Mouse (Mus musculus) heart, postnatal 0 days (tissue): Measurements from ENCODE around the gene Gprc5b. TPM values are rescaled to one million over a fixed set of nuclear protein-coding genes. Genes with fewer than 3 reads are reported as not detected.

Experiments used
- ATAC-seq: fragments of 200-750 bp; cut with Nextera tagmentation; 2 replicates; pipeline ENCODE4 v1.8.0; 2017; ENCODE audit warnings: low read depth, moderate number of reproducible peaks, moderate library complexity; ENCODE audit not compliant: insufficient read depth
- DNase-seq: peaks from one replicate; pipeline ENCODE4 v3.0.0-alpha.2; 2016; ENCODE audit warnings: low spot score
- H3K27ac ChIP-seq: fragments of 300-500 bp; sonication (generic); 2 replicates; pipeline ENCODE4 v1.5.1; 2014; ENCODE audit warnings: low read depth, mild to moderate bottlenecking
- H3K27me3 ChIP-seq: fragments of 300-500 bp; sonication (generic); 2 replicates; pipeline ENCODE4 v1.6.1; 2014; ENCODE audit warnings: low read length, mixed read lengths; ENCODE audit not compliant: control insufficient read depth, insufficient read depth
- H3K36me3 ChIP-seq: fragments of 300-500 bp; sonication (generic); replicated peaks from 2 replicates; pipeline ENCODE4 v1.6.1; 2014; ENCODE audit warnings: low read length, mixed read lengths; ENCODE audit not compliant: control insufficient read depth, insufficient read depth
- H3K4me1 ChIP-seq: fragments of 300-500 bp; sonication (generic); 2 replicates; pipeline ENCODE4 v1.6.1; 2014; ENCODE audit warnings: antibody characterized with exemption; ENCODE audit not compliant: control insufficient read depth, insufficient read depth
- H3K4me2 ChIP-seq: fragments of 300-500 bp; sonication (generic); 2 replicates; pipeline ENCODE4 v1.6.1; 2014; ENCODE audit warnings: low read depth, mild to moderate bottlenecking, low read length, moderate library complexity
- H3K4me3 ChIP-seq: fragments of 300-500 bp; sonication (generic); 2 replicates; pipeline ENCODE4 v1.5.1; 2014; ENCODE audit warnings: low read depth, low read length
- H3K9ac ChIP-seq: fragments of 300-500 bp; sonication (generic); replicated peaks from 2 replicates; pipeline ENCODE4 v1.6.1; 2014; ENCODE audit warnings: low read depth, low read length, mixed read lengths
- H3K9me3 ChIP-seq: fragments of 300-500 bp; sonication (generic); replicated peaks from 2 replicates; pipeline ENCODE4 v1.6.1; 2016; ENCODE audit warnings: low read length; ENCODE audit not compliant: control insufficient read depth
- CTCF ChIP-seq: IDR thresholded peaks from 2 replicates; pipeline ENCODE4 v1.5.1; 2016; ENCODE audit warnings: antibody characterized with exemption, control low read depth, low read depth
- EP300 ChIP-seq: IDR thresholded peaks from 2 replicates; pipeline ENCODE4 v1.6.1; 2016; ENCODE audit warnings: antibody characterized with exemption, low read depth
- WGBS: fragments of 180-500 bp; shearing (Covaris S2); extraction: QIAGEN DNeasy Blood & Tissue Kit; methylation state at CpG from one replicate; pipeline ENCODE4 v1.1.7; 2014; 5-methylcytosine and 5-hydroxymethylcytosine counted together
- polyA plus RNA-seq: library from polyadenylated mRNA; unstranded; fragments of >200 nt; fragmentation: Nextera tagmentation; extraction: Ambion mirVana; gene quantifications from 2 replicates; pipeline ENCODE4 v1.2.1, GENCODE M21; 2015
- total RNA-seq: library from RNA; depleted of rRNA; stranded (reverse); fragments of >200 nt; gene quantifications from 2 replicates; pipeline ENCODE4 v1.2.3, GENCODE M21; 2014; ENCODE audit warnings: low replicate concordance; rRNA removed

The Gprc5b gene
- total and polyA plus RNA-seq, 2 experiments from 2014 or later = 3.9 to 39.7 TPM

DNA sequence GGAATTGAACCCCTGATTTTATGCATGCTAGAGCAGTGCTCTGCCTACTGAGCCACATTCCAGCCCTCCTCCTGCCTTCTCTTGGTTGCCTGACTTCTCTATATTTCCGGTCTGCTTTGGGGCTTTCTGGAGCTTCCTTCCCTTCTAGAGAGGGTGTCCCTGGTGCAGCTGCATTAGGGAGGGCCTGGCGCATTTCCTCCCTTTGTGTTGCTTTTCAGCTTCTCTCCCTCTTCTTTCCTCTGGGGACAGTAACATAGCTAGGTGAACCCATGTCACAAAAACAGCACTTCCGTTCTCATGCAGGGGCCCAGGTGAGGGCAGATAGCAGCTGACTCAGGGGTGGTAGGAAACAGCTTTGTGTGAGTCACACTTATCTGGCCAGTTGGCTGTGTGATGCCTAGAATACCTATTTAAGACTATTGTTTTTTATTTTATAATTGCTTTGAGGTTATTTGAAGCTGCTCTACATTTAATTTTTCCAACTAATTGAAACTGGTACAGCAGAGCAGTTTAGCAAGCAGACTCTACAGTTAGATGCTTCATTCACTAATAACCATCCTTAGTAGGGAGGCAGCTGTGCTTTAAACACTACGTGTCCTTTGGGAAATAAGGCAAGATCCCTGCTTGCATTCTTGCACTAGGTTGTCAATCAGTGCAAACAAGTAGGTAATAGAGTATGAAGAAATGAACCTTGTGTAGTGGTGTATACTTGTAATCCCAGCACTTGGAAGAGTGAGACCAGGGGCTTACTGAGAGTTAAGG is 72.4 kb downstream of the Gprc5b start:
- Histone ChIP-seq H3K36me3 (no peaks in the 10 kb centered on the region), H3K27me3 (no peaks in the 10 kb centered on the region), H3K27ac (peak overlapping the region; percentile 26; the same call in 1 of the 2 replicates), H3K4me3 (no peak overlapping the region), H3K4me1 (no peaks in the 10 kb centered on the region; the same call in 1 of the 2 replicates), H3K4me2 (no peak overlapping the region), H3K9ac (no peak overlapping the region), H3K9me3 (no peaks in the 10 kb centered on the region)
- DNase-seq (no peak), ATAC-seq (peak; percentile 49)
- TF ChIP-seq CTCF = no peak
- peak; percentile 91; the same call in 1 of the 2 replicates for TF ChIP-seq EP300
- WGBS = 49% methylated on average over 4 of the region's 4 CpGs

Other genes starting within 250 kb of the Gprc5b start
- 0.66 TPM in 1 of 2 replicates, not detected in the other for gene Iqck, start 139.5 kb downstream of the Gprc5b start, total RNA-seq
- gene Iqck, start 139.5 kb downstream of the Gprc5b start, polyA plus RNA-seq = 0.67 and 0.84 TPM in 2 replicates
- gene Knop1, start 139.0 kb downstream of the Gprc5b start, total RNA-seq = 11.9 and 20.0 TPM in 2 replicates
- gene Knop1, start 139.0 kb downstream of the Gprc5b start, polyA plus RNA-seq = 39.4 and 40.3 TPM in 2 replicates
- gene Gpr139, start 189.4 kb upstream of the Gprc5b start, total RNA-seq = not detected in 2 replicates
- not detected in 2 replicates for gene Gpr139, start 189.4 kb upstream of the Gprc5b start, polyA plus RNA-seq